Mouse (Mus musculus) CH12F3 (cell line): ENCODE measurements around the gene Tecpr2.

Experiments
- in situ Hi-C: fragments of 300-500 bp; cut with MboI; formaldehyde crosslinking; loops from 2 replicates; pipeline ENCODE4 v1.14.3; 2020; ENCODE audit warnings: low sequenced_read_pairs

Gene Tecpr2

GRCm38 (mm10) chr12:111000956-111001355, 111.9 kb downstream of the Tecpr2 start:
- in situ Hi-C loops = no loop called here

GRCm38 (mm10) chr12:111004142-111004541, 115.1 kb downstream of the Tecpr2 start:
- in situ Hi-C loops = no loop called here

- in situ Hi-C loops = no loop called here
Observed at GRCm38 (mm10) chr12:111005803-111006202, 116.7 kb downstream of the Tecpr2 start.

GRCm38 (mm10) chr12:111006339-111006738, 117.3 kb downstream of the Tecpr2 start:
- in situ Hi-C loops = no loop called here

- in situ Hi-C loops = no loop called here
Observed at GRCm38 (mm10) chr12:111007134-111008103, 118.4 kb downstream of the Tecpr2 start.

GRCm38 (mm10) chr12:111008500-111009490, 119.7 kb downstream of the Tecpr2 start:
- in situ Hi-C loops = no loop called here

GRCm38 (mm10) chr12:111009615-111010257, 120.7 kb downstream of the Tecpr2 start:
- in situ Hi-C loops = no loop called here

GRCm38 (mm10) chr12:111016807-111017206, 127.7 kb downstream of the Tecpr2 start:
- in situ Hi-C loops = no loop called here

GRCm38 (mm10) chr12:111018068-111018467, 129.0 kb downstream of the Tecpr2 start:
- in situ Hi-C loops = no loop called here

GRCm38 (mm10) chr12:111019086-111019485, 130.0 kb downstream of the Tecpr2 start:
- in situ Hi-C loops = no loop called here

- in situ Hi-C loops = no loop called here
Observed at GRCm38 (mm10) chr12:111021138-111021537, 132.1 kb downstream of the Tecpr2 start.

GRCm38 (mm10) chr12:111021577-111021976, 132.5 kb downstream of the Tecpr2 start:
- in situ Hi-C loops = no loop called here
